Mouse (Mus musculus): ENCODE results near the gene Acadm.

DNA sequence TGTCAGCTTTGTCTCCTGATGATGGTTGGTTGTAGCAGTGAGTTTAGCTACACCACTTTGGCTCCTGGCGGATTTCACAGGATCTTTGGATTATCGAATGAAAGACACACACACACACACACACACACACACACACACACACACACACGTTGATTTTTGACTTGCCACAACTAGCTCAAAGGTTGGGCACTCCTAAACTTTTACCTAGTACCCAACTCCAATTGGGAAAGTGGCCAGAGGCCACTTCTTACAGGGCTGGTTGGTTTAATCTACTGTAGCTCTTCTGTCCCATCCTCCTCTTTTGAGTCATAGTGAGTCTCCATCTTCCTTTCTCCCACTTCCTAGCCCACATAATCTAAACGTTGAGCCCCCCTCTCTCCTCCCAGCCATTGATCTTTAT lies 2.8 kb upstream of the Acadm start:
- TF ChIP-seq CTCF (conservative IDR thresholded peaks at IDR 0.05; ENCODE audit: low read length) (no peak), NANOG (IDR thresholded peaks at IDR 0.05; ENCODE audit: borderline replicate concordance, low read length) (no peak)

Measured in E14TG2a.4 (cell line).